Mouse (Mus musculus) cortical plate, adult 2 months (tissue): ENCODE data around the gene Shroom3.

ENCODE experiments used
- CTCF ChIP-seq: fragments of 200-500 bp; IDR thresholded peaks from 2 replicates; pipeline ENCODE4 v1.5.1; 2011; ENCODE audit warnings: mild to moderate bottlenecking, control low read depth, low read length; ENCODE audit not compliant: insufficient read depth; ENCODE audit errors: extremely low read depth
- POLR2A ChIP-seq: fragments of 200-500 bp; IDR thresholded peaks from 2 replicates; pipeline ENCODE4 v1.6.1; 2011; ENCODE audit warnings: mild to moderate bottlenecking, low read length, control low read depth; ENCODE audit not compliant: insufficient read depth; ENCODE audit errors: extremely low read depth

- TF ChIP-seq POLR2A (no peak), CTCF (no peak)
These were observed 141.2 kb downstream of the Shroom3 start for GRCm38 (mm10) chr5:92824304-92825009.
